In genomic region chr2:102822036-102822435, GRCm38 (mm10) we compare ENCODE assay signal across 21 mouse cellular contexts.
DNase-seq lines count a peak whose midpoint lies in the region; ATAC-seq and TF ChIP-seq lines count a peak whose summit lies in the region.
"Had no signal": no experiment of that assay in that cellular context is flagged by ENCODE, and none has a peak within 500 bp of the region (broad histone marks: within the 10 kb centered on the region; RNA-seq: fewer than 3 reads in every experiment).

No protein-coding gene starts in this region.

- H3K4me1 ChIP-seq in liver, embryonic 12.5 days: no peaks in the 10 kb centered on the region

- H3K9me3 ChIP-seq in liver, embryonic 12.5 days (replicated peaks): no peaks in the 10 kb centered on the region
- H3K9me3 ChIP-seq: embryonic facial prominence, embryonic 10.5 days; midbrain, embryonic 12.5 days; neural tube, embryonic 13.5 days had no signal

- H3K27ac ChIP-seq in layer of hippocampus, adult 2 months: no peak overlapping the region
- no peak overlapping the region for H3K27ac ChIP-seq in liver, embryonic 12.5 days
- H3K27ac ChIP-seq: embryonic facial prominence, embryonic 10.5 days; kidney, postnatal 0 days; left cerebral cortex, adult 2 months; midbrain, embryonic 12.5 days; neural tube, embryonic 13.5 days; stomach, postnatal 0 days had no signal

- H3K27me3 ChIP-seq in liver, embryonic 12.5 days (replicated peaks): no peaks in the 10 kb centered on the region
- H3K27me3 ChIP-seq: midbrain, embryonic 12.5 days; neural tube, embryonic 13.5 days had no signal

- WGBS in liver, embryonic 12.5 days (ENCODE audit: insufficient replicate concordance): 81% methylated on average over 6 of the region's 6 CpGs

- H3K9ac ChIP-seq in liver, embryonic 12.5 days: no peak overlapping the region
- H3K9ac ChIP-seq: midbrain, embryonic 12.5 days; neural tube, embryonic 13.5 days had no signal

- no peak for DNase-seq in frontal cortex, postnatal 14 days (ENCODE audit: low spot score in 2 of 2)
- DNase-seq in 3T3-L1 (ENCODE audit: low read depth, low spot score): peak; percentile 64
- peak; percentile 26 to 37 for DNase-seq in layer of hippocampus, adult 2 months (ENCODE audit: low spot score in 2 of 2)
- DNase-seq in left cerebral cortex, postnatal 4 days: peak; percentile 37
- DNase-seq in adipocyte (ENCODE audit: low spot score): no peak
- DNase-seq in gastrocnemius, postnatal 14 days: no peak
- DNase-seq: adrenal gland, adult 8-10 months; gastrocnemius, postnatal 25 days; heart, postnatal 10 days; kidney, adult 11 months; thymus, postnatal 25 days had no signal

- no peak overlapping the region for H3K4me3 ChIP-seq in layer of hippocampus, adult 2 months
- no peak overlapping the region for H3K4me3 ChIP-seq in liver, embryonic 12.5 days
- H3K4me3 ChIP-seq: embryonic facial prominence, embryonic 10.5 days; left cerebral cortex, adult 2 months; midbrain, embryonic 12.5 days; neural tube, embryonic 13.5 days had no signal

- TF ChIP-seq CTCF in layer of hippocampus, adult 2 months (conservative IDR thresholded peaks at IDR 0.05): no peak

- intact Hi-C loops in left cerebral cortex, postnatal 4 days (cut with DNase I): no loop called here
- intact Hi-C loops in gastrocnemius, postnatal 14 days (cut with DNase I; ENCODE audit: low total_unique reads): no loop called here

- peaks cover 68% of the 10 kb centered on the region for H3K36me3 ChIP-seq in liver, embryonic 12.5 days
- H3K36me3 ChIP-seq: embryonic facial prominence, embryonic 10.5 days; midbrain, embryonic 12.5 days; neural tube, embryonic 13.5 days had no signal

- peak; percentile 73 for ATAC-seq in frontal cortex, adult (ENCODE audit: low TSS enrichment)
- no peak for ATAC-seq in liver, embryonic 12.5 days
- ATAC-seq: lung, postnatal 0 days had no signal

- H3K4me2 ChIP-seq in liver, embryonic 12.5 days: no peak overlapping the region
- H3K4me2 ChIP-seq: heart, embryonic 11.5 days; midbrain, embryonic 12.5 days; neural tube, embryonic 13.5 days had no signal

Comparison
In these comparisons a context has a peak if more than half of its experiments do, and no peak if none do; other contexts are left out.
1. DNase-seq: peak in 3T3-L1 (single experiment), layer of hippocampus, adult 2 months (2 of 2) and left cerebral cortex, postnatal 4 days (single experiment); none in frontal cortex, postnatal 14 days (0 of 2), adipocyte (single experiment) and gastrocnemius, postnatal 14 days (single experiment).